Mouse (Mus musculus) forebrain, embryonic 10.5 days (tissue): ENCODE data around the gene Pcid2. TPM values are rescaled to one million over a fixed set of nuclear protein-coding genes. Genes with fewer than 3 reads are reported as not detected.

Source experiments
- microRNA-seq: library from miRNA; unstranded; fragments of <30 nt; microRNA quantifications from one replicate; pipeline ENCODE4, GENCODE M21; 2017
- polyA plus RNA-seq: library from polyadenylated mRNA; unstranded; fragments of >200 nt; fragmentation: Nextera tagmentation; extraction: Ambion mirVana; gene quantifications from 2 replicates; pipeline ENCODE4 v1.2.1, GENCODE M21; 2016

Pcid2 gene
- polyA plus RNA-seq, 1 experiment from 2014 or later: 62.0 TPM

Small RNA genes lying within 50 kb of the gene (microRNA-seq; reads per million reads assigned to microRNA genes)
- gene Mir7065: not detected

Other genes with a start within 250 kb of the Pcid2 start
- 26.3 and 32.5 TPM in 2 replicates for gene Mcf2l, start 231.7 kb downstream of the Pcid2 start, polyA plus RNA-seq
- 0.07 TPM in 1 of 2 replicates, not detected in the other for gene F7, start 79.4 kb downstream of the Pcid2 start, polyA plus RNA-seq
- gene F10, start 68.2 kb downstream of the Pcid2 start, polyA plus RNA-seq: 0.47 and 0.76 TPM in 2 replicates
- 0.31 and 0.33 TPM in 2 replicates for gene Proz, start 44.5 kb downstream of the Pcid2 start, polyA plus RNA-seq
- gene Cul4a, start 162 bp upstream of the Pcid2 start, polyA plus RNA-seq: 84.9 and 87.8 TPM in 2 replicates
- 182 and 190 TPM in 2 replicates for gene Lamp1, start 53.7 kb upstream of the Pcid2 start, polyA plus RNA-seq
- 19.5 and 21.5 TPM in 2 replicates for gene Grtp1, start 95.2 kb upstream of the Pcid2 start, polyA plus RNA-seq
- gene Adprhl1, start 148.7 kb upstream of the Pcid2 start, polyA plus RNA-seq: 0.16 TPM in 1 of 2 replicates, not detected in the other
- 24.6 and 26.9 TPM in 2 replicates for gene Dcun1d2, start 182.7 kb upstream of the Pcid2 start, polyA plus RNA-seq
- 34.0 and 34.5 TPM in 2 replicates for gene Tmco3, start 182.7 kb upstream of the Pcid2 start, polyA plus RNA-seq
- 208 and 215 TPM in 2 replicates for gene Tfdp1, start 233.3 kb upstream of the Pcid2 start, polyA plus RNA-seq